Mouse (Mus musculus) common myeloid progenitor, adult 5-6 weeks (primary cell): ENCODE data around the gene Hoxd3. TPM values are rescaled to one million over a fixed set of nuclear protein-coding genes. Genes with fewer than 3 reads are reported as not detected.

Experiments
- ATAC-seq: replicated peaks from 2 replicates; pipeline ENCODE4 v1.8.0; 2016; ENCODE audit warnings: low read depth, mild to moderate bottlenecking, moderate TSS enrichment, inconsistent platforms; ENCODE audit not compliant: poor library complexity, severe bottlenecking
- total RNA-seq: library from RNA; stranded (forward); fragments of 200-1000, 187-1606 nt; gene quantifications from 2 replicates; pipeline ENCODE4 v1.2.3, GENCODE M21; 2017

Hoxd3 gene
- total RNA-seq, 1 experiment from 2014 or later, result not detected

DNA sequence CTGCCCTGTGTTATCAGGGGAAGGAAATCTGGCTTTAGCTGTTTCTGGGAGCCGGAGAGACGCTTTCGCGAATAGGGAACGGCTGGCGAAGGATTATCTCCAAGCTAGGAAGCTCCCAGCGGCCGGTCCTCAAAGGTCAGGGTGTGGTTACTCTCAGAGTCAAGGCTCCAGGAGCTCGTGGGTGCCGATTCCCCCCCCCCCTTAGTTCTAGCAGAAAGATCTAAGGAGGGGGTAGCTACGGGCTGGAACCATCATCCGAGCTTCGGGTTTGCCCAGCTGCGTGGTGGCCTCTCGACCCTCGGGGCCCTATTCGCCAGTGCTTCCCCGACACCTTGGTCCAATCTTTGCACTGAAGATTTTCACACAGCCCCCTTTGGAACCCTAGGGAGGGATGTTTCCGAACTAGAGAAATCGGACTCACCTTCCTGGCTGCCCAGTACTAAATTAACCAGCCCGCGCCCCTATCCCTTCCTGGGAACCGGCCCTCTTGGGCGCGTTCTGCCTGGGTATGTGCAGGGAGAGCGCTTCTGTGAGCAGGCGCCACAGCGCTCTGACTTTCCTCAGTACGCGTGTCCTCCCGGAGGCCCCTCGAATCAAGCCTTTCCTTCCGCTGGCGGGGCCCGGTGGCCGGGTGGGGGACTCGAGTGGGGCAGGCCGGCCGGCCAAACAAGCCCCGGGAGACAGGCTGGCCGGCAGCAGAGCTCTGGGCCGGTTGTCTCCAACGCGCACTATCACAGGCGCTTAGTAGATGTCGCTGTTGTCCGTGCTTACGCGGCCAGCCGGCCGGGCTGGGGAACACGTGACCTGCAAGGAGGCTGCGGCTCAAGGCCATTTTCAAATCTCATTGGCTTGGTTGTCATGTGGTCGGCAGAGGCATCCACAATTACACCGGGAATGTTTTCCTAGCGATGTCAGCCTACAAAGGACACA is 20.4 kb upstream of the Hoxd3 start, which contains the start of gene Hoxd10:
Gene Hoxd10, plus strand, starts transcription at position 903 of the 930 bp plus-strand sequence.
- no peak for ATAC-seq

DNA sequence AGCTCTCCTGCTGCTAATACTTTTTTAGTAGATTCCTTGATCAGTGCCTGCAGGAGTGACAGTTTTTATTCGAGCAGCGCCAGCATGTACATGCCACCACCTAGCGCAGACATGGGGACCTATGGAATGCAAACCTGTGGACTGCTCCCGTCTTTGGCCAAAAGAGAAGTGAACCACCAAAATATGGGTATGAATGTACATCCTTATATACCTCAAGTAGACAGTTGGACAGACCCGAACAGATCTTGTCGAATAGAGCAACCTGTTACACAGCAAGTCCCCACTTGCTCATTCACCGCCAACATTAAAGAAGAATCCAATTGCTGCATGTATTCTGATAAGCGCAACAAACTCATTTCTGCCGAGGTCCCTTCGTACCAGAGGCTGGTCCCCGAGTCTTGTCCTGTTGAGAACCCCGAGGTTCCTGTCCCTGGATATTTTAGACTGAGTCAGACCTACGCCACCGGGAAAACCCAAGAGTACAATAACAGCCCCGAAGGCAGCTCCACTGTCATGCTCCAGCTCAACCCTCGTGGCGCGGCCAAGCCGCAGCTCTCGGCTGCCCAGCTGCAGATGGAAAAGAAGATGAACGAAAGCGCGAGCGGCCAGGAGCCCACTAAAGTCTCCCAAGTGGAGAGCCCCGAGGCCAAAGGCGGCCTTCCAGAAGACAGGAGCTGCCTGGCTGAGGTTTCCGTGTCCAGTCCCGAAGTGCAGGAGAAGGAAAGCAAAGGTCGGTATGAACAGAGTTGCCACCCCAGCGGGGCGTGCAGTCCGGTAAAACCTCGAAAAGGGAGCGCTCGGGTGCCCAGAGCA is 19.5 kb upstream of the Hoxd3 start:
- no peak for ATAC-seq

DNA sequence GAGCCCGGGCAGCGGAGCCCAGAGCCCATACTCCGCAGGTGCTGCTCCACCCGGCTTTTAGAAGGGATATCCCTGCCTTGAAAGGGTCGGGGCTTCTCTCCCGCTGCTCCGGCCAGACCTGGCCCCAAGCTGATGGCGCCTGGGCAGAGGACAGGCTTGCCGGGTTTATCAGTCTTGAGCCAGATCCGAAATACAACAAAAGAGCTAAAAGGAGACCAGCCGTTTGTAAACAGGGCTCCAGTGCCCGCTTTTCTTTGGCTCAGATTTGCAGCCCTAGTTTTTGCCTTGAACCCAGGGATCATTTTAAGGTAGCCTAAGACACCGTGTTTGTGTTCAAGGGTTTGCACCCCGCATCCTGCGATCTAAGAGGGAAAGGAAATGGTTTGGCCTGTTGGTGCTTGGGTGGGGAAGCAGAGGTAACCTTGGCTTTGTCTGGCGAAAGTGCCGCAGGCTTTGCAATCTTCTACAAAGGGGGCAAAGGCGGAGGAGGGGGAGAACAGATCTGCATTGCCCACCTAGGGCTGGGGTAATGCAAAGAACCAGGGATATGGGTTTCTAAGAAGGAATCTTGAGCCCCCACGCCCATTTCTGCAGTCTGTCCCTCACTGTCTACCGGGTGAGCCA is 18.8 kb upstream of the Hoxd3 start:
- no peak for ATAC-seq

DNA sequence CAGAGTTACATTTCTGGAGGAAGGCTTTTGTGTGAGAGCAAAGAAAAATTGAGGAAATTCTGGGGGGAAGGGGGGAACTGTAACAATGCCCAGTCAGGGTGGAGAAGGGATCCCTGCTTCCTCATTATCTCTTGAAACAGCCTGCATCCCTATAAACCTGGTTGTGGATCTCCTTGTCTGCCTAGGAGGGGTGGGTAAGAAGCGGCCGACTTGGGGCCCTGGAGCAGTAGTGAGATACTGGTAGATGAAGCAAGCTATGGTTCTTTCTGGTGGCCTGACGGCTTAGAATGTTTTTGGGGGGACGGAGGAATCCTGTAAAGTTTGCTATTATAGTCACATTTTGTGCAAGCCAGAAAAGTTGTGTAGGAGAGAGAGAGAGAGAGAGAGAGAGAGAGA is 18.3 kb upstream of the Hoxd3 start:
- no peak for ATAC-seq

DNA sequence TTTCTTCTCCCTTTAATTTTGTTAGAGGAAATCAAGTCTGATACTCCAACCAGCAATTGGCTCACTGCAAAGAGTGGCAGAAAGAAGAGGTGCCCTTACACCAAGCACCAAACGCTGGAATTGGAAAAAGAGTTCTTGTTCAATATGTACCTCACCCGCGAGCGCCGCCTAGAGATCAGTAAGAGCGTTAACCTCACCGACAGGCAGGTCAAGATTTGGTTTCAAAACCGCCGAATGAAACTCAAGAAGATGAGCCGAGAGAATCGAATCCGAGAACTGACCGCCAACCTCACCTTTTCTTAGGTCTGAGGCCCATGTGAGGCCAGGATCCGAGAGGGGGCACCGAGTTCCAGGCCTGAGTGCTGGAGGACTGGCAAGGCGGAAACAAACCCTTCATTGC is 17.7 kb upstream of the Hoxd3 start:
- no peak for ATAC-seq

DNA sequence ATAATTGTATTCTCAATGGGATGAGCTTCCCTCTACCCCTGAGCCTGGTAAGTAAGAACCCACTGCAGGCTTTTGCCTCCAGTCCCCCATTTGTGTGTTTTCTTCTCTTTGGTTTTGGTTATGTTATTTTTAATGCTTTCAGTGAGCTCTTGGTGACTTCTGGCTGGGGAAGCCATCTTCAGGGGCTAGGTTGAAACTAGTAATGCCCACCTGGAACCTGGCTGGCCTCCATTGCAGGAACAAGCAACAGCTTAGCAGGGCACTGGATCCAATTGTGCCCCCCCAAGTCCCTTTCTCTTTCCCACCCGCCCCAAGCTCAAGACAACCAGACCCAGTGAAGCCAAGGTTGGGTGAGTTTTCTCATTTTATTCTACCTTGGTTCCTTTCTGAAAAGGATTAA is 16.3 kb upstream of the Hoxd3 start:
- no peak for ATAC-seq

DNA sequence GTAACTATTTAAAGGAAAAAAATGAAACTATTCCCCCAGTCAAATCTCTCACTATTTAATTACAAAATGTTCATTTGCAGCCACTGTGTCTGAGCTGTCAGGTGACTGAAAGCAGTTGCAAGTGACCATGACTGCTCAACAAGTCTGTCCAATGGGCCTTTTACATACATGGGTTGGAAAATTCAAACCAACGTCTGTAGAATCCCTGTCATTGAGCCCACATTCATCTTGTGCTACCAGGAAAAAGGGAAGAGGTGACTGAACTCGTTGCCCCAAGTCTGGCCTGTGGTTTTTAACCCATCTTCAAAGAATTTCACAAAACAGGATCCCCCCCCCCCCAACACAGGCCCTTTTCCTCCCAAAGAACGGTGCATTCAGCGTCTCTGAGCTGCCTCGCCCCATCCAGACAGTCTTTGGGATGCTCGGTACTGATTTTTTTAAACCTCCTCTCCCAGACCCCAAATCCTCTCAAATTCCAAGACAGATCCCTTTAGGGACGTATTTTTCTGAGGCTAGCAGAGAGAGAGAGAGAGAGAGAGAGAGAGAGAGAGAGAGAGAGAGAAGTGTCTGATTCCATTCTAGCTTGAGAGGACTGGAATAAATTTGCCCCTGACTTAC is 15.8 kb upstream of the Hoxd3 start:
- ATAC-seq, result no peak

DNA sequence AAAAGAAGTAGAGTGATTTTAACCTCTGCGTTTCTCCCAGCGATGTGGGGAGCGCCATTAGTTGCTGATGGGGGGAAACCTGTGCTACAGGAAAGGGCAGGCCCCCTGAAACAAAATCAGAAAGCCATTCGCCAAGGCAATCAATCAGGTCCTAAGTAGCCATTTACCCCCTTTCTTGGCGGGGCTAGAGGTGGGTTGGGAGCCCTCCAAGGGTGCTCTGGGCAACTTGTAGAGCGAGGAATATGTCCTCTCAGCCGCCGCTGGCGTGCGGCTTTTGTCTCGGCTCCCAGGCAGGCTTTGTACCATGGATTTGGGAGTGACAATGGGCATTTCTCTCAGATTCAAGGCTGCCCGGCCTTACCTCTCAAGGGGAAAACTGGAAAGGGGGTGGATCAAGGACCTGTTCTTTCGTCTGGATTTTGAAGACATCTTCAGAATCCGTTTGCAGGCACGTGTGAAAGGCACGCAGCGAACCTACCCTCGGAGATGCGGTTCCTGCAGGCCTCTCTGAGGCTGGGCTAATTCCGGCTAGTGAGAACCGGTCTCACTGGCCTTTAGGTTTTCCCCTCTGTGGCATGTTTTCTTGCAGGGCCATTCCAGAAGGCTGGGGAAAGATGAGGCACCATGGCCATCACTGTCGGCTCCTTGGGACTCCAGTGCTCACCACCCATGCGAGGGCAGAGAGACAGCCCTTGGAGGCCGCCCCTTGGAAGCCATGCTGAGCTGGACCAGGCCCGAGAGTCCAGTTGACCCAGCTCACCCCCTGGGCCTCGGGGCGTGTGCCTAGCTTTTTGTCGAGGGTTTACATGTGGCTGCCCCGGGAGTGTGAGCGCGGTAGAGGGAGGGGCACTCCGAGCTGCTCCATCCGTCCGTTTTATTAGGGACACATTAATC is 15.0 kb upstream of the Hoxd3 start:
- ATAC-seq, result no peak

DNA sequence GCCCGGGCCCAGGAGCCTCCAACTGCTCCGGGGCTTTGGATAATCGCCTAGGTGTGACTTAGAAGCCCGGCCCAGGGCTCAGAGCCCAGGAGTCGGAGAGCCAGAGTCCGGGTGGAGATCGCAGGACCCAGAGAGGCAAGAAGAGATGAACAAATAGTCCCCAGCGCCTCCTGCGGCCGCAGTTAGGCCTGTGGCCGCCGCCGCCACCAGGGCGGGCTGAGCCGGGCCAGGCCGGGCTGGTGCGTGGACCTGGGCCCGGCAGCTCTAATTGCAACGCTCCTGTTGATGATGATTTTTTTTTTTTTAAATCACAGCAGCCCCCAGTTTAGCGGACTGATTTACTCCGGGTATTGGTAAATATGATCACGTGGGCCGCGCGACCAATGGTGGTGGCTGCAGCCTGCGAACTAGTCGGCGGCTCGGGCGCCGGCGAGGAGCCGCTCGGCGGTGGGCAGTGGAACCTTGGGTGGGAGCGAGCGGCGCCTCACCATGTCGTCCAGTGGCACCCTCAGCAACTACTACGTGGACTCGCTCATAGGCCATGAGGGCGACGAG is 14.1 kb upstream of the Hoxd3 start, which contains the start of gene Hoxd9:
Gene Hoxd9, plus strand, starts transcription at position 161 of the 555 bp plus-strand sequence.
- 0 out of 2 replicates have a peak, but pooled peaks have one; percentile 33 for ATAC-seq

DNA sequence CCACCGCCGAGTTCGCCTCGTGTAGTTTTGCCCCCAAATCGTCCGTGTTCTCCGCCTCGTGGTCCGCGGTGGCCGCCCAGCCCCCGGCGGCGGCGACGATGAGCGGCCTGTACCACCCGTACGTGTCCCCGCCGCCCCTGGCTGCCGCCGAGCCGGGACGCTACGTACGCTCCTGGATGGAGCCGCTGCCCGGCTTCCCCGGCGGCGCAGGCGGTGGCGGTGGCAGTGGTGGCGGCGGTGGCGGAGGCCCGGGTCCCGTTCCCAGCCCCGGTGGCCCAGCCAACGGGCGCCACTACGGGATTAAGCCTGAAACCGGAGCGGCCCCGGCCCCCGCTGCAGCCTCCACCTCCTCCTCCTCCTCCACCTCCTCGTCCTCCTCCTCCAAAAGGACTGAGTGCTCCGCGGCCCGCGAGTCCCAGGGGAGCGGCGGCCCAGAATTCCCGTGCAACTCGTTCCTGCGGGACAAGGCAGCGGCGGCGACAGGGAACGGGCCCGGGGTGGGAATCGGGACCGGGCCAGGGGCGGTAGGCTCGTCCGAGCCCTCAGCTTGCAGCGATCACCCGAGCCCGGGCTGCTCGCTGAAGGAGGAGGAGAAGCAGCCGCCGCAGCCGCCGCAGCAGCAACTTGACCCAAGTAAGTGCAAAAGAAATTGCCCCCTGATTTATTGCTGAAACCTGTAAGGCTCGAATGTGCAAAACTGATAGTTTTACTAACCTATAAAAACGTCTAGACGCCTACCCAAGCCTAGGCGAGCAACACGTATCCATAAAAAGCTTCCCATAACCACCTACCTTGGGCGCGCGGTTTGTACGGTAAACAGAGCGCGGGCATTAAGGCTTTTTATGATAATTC is 13.3 kb upstream of the Hoxd3 start:
- no peak for ATAC-seq

DNA sequence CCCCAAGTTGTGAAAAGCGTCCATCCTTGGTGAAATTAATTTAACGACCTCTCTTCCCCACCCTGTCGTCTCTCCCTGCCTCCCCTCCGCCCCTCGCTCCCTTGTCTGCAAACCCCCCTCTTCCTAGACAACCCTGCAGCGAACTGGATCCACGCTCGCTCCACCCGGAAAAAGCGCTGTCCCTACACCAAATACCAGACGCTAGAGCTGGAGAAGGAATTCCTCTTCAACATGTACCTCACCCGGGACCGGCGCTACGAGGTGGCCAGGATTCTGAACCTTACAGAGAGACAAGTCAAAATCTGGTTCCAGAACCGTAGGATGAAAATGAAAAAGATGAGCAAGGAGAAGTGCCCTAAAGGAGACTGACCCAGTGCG is 12.7 kb upstream of the Hoxd3 start:
- no peak for ATAC-seq

DNA sequence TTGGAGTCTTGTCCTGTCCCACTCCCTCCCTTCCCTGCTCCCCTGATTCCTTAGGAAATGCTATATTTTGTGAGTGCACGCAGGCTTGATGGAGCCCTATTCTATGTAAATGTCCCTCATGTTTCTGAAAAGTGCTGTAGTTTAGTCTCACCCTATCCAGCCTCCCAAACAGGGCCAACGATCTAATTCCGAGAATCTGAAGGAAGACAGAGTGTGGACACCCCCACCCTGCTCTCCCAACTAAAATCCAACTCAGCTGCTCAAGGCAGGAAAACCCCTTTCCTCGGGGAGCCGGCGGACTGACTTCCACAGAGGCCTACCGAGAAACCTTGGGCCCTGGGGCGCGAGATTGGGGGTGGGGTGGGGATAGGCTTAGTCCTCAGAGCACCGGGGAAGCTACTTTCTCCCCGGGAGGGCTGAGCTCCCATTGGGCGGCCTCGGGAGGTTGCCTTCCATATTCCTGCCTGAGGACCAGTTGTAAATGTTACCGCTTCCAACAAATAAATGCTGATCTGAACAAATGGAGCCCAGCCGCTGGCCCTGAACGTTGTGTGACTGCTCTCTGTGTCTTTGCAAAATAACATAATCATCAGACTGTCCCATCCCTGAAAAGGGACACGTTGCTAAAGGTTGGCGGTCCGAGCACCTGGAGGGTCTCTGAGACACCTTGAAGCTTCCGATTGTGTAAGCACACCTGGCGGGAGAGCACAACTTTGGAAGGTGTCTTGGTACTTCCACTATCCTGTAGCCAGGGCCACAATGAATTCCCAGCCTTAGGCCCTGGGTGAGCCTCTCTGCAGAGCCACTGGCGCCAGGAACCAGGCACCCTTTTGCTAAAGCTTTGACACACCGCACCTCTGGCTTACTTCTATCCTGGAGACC is 11.8 kb upstream of the Hoxd3 start:
- no peak for ATAC-seq

DNA sequence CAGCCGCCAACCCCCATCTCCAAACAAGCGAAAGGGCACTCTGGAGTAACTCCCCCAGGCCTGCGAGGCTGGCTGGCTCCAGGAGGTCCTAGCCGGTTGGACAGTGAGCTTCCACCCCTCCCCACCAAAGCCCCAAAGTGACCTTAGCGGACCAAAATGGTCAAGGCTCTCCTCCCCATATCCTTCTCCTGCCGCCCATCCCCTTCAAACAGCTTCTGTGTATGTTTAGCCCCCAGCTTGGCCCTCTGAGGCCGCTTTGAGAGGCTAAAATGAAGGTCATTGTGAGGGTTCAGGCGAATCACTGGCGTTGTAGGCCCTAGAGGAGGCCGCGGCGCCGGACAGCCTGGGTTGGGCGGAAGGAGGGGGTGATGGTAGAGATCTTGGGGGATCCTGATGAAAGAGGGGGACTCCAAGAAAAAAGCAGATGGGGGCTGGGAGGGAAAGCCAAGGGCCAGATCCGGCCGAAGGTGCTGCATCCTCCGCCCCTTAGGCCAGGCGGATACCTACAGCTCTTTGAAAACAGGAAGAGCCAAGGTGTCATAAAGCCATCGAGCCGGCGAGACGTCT is 11.1 kb upstream of the Hoxd3 start:
- ATAC-seq, result no peak

DNA sequence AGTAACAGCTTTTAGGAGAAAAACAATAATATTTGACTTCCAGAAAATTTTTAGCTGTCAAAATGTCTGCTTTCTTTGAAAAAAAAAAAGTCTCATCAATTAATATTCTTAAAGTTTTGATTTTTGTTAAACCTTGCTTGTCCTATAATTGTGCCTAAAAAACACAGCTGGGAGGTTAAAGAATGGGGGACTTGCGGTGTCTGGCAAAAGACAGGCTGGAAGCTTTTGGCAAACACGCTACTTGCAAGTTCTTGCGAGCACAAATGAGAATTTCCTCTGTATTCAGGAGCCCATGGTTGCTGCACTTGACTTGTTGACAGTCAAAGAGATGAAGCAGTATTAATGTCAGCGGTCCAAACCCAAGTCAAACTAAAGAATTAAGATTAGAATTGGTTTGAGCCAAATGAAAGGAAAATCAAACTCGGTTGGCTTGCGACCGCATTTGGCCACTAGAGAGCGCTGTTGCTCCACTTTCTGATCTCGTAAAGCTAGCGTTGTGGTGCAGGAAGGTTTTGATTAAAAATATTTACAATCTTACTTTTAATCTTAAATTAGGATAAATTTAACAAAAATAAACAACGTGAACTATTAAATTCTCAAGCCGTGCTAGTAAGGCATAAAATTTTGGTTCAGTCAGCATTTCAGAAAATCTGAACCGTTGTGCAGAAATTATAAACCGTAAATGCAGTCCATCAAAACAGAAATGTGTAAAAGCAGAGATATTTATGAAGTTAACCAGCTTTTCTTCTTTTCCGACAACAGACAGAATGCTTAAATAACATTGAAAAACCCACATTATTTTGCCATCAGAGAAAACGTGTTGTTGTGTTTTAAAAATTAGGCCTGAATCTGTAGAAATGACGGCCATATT is 9.5 kb upstream of the Hoxd3 start:
- peak; percentile 31; the same call in 1 of the 2 replicates for ATAC-seq

DNA sequence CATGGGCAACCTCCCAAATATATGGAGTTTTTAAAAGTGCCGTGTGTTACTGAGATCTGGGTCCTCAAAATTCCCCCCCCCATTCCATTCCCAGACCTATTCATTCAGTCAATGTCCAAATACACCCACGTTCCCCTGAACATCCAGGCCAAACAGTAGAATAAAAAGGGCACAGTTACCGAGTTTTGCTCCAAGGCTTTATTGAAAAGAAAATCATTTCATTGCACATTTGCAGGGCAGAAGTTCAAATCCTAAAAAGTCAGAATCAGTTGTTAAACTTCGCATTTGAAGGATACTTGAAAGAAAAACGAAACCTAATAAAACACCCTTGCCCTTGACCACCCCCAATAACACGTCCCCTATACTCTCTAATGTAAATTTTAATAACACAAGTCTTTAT is 8.9 kb upstream of the Hoxd3 start:
- no peak for ATAC-seq

DNA sequence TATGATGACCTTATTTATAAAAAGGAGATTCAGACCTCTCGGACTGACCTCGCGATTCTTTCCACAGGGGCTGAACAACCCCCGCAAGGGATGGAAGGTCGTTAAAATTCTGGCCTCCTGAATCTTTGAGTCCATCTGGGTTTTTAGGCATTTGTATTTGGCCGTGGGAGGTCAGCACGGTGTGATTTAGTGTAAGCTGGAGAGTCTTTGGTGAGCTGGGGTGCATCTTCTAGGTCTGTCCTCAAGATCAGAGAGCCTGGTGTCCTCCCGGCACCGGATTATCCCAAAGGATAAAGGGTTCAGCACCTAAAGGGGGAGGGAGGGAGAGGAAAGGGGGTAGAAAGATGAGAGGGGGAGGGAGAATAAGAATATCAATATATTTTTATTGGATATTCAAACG is 8.4 kb upstream of the Hoxd3 start:
- ATAC-seq, result no peak
